Mouse (Mus musculus) brain, adult 2 months (tissue): ENCODE results near the gene Susd2.

Experiments
- DNase-seq: peaks from one replicate; pipeline ENCODE4 v3.0.0; 2011; ENCODE audit warnings: low read depth, low spot score

Susd2 gene

DNA sequence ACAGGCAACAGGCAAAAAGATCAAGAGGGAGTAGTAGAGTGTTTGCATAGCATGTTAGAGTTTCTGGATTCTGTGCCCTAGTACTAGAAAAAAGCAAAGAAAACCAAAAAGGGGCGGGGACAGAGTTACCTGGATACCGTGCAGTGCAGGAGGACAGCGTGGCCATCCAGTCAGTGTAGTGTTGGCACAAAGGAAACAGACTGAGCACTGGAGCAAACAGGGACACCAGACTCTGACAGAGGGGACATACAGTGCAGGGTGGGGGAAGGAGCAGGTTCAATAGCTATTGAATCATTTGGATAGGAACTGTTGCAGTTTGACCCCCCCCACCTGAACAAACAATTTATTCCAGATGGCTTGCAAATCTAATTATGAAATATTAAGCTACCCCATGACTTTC, 16.8 kb downstream of the Susd2 start:
- no peak for DNase-seq

DNA sequence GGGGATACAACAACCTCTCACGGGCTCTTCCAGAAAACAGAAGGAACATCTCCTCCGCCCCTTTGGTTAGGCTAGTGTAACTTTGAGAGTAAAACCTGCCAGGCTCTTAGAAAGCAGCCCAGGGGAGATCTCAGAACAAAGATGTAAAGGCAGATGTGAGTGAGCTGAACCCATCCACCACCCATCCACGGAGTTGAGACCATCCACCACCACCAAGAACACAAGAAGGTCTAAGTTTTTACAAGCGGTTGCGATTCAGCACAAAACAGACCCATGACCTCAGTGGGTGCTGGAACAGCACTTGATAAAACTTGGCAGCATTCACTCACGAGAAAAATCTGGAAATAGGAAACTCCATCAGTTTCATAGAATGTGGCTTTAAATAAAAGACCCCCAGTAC, 17.9 kb downstream of the Susd2 start:
- DNase-seq, result no peak

DNA sequence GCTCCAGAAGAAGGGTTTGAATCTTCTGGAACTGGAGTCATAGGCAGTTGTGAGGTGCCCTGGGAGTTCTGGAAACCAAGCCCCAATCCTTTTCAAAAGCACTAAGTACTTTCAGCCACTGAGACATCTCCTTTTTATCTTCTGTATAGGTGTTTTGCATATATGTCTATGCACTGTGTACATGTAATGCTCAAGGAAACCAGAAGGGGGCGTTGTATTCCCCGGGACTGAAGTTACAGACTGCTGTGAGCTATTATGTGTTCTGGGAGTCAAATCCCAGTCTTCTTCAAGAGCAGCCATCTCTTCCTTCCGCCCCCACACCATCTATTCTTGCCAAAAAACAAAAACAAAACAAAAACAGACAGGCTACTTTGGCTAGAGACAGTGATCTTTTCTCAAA, 23.0 kb downstream of the Susd2 start:
- DNase-seq, result no peak

DNA sequence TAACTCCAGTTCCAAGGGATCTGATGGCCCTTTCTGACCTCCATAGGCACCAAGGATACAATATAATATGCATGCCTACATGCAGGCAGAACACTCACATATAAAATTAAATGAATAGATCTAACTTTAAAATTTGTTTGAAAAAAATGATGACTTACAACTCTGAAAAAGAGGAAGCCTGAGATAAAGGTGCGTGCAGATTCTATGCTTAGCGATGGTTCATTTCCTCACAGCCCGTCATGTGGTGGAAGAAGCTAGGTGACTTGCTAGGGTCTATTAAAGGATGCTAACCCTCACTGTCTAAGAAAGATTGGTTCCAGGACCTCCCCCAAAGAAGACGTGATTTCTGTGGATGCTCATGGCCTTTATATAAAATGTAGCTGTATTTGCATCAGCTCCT, 27.8 kb downstream of the Susd2 start:
- no peak for DNase-seq

DNA sequence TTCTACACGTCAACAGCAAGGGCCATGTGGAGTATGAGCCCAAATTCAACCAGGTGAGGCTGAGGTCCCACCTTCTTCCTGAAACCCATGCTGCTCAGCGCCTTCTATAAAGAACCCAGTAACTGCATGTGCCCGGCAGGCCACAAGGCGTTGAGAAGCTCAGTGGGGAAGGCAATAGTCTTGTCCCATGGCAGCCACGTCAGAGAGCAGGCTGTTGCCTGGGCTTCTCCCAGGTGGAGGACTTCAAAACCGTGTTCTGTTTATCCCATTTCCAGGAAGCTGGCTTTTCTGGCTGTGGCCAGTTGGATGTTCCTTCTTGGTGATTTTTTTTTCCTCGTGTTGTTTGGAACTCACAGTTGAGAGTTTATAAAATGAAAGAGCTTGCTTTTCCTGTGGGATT, 33.3 kb downstream of the Susd2 start:
- DNase-seq, result no peak

DNA sequence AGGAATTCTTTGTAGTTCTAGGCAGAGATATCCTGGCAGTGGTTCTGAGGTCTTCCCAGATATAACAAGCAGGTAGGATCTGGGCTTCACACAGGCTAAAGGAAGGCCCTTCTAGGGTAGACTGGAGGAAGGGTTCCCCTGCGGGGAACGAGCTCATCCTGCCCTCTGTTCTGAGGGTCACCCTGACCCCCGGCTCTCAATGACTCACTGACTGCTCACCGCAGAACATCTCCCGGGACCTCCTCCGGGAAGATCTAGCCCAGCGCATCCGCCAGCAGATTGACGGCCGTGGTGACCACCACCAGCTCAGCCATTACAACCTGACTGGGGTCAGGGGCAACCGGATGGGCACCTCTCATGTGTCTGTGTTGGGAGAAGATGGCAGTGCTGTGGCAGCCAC, 34.8 kb downstream of the Susd2 start:
- no peak for DNase-seq

DNA sequence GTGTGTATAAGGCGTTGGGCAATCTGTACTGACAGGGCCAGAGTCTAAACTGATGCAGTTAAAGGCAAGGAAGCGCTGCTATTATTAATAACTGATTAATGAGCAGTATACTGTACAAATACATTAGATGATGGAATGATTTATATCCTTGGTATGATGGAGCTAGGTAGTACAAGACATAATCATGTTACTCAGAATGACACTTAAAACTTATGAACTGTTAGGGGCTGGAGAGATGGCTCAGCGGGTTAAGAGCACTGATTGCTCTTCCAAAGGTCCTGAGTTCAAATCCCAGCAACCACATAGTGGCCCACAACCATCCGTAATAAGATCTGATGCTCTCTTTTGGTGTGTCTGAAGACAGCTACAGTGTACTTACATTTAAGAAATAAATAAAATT, 36.6 kb downstream of the Susd2 start:
- no peak for DNase-seq

DNA sequence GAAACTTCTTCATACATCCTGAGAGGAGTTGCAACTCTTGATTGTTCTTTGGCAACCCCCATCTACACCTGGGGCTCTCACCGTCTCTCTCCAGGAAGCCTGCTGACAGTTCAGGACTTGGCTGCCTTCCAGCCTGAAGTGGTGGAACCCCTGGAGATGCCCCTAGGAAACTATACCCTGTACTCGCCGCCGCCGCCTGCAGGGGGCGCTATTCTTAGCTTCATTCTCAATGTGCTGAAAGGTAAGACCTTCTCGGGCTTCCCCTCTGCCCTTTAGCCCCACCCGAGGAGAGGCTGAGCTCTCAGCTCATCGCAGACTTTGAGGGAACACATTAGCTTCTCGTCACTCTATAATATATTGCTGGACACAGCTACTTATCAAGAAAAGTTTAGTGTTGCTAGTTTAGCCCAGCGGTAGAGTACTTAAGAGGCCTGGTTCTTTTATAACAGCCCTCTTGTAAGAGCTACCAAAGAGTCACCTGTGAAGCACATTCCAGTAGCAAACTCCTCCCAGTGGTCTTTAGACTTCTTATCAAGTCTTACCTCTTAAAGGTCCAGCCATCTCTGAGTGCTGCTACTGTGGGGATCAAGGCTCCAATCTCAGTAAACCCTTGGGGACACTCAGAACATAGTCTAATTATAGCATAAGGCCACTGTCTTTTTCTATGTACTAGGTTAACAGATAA, 38.5 kb downstream of the Susd2 start:
- DNase-seq, result no peak

DNA sequence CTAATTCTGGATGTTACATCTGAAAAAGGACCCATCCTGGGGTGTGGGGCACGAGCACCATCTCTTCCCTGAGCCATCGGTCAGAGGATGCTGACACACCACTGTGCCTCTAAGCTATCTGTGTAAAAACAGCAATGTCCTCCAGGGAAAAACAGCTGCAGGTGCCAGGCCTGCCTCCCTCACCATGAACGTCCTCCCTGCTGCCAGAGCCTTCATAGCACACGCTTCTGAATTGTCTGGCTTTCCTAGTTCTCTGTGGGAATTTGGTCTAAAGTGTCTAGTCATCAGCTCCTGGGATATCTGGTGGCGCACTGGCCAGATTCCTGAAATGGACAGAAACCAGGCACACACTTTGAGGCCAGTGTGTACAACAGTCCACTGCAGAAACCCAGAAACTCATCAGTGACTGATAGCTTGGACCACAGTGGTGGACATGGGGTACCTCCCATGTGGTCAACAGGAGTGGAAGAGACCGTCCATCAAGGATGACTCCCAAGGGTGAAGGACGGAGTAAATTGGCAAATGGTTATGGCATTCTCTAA, 43.5 kb downstream of the Susd2 start:
- DNase-seq, result no peak

DNA sequence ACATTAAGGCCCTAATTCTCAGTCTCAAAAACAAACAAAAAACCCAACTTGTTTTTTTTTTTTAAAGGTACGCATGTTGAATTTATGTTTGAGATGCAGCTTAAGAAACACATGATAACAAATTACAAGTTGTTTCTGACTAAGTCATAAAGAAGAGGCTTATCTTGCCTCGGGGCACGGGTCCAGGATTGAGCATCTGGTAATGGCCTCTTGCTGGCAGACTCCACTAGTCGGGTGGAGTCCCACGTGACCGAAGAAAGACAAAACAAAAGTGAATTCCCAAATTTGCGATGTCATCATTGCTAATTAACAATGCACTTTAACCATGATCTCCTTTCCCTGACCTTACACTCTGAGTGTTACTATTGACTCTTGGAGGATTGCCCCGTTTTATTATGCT, 47.8 kb downstream of the Susd2 start:
- peak; percentile 23 for DNase-seq

DNA sequence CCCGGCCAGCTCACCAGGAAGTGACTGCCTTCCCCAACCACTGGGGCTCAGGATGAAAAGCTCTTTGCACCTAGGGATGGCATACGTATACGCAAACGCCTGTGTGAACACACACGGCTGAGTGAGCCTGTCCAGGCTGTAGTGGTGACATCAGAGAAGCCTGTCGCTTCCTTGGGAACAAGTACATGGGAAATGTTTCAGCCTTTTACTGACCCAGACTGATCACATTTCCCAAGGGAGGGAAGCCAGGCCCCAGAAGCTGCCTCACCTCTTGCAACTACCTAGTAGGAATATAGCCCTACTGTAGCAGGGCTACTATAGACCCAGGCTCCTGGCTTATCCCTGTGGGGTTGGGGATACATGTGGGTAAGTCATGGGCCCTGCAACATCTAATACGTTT, 51.2 kb downstream of the Susd2 start:
- no peak for DNase-seq

DNA sequence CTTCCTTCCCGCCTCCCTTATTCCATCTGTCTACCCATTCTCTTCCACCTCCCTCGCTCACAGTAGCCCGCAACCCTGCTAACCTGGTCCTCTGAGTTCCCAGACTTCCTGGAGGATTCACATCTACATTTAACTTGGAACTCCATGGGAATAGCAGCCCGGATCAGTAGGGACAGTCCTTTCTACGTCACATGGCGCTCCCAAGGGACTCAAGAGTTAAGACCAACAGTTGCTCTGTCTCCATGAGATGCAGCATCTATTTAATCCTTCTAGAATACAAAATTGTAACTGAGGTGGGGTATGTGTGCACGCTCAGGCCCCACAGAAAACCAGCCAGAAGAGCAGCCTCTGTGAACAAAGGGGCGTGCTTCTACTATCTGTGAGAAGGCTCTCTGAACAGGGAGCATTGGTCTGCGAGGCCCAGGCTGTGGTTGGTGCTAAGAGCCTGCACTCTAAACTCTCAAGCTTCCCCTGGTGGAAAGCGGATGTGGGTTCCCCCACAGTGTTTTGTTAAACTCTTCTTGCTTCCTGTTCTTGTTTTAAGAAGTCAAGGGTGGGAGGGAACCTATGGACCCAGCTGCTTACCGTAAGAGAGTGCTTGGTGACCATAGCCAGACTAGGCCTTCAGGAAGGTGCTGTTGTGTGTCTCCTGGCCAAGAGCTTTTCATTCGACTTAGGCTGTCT, 52.5 kb downstream of the Susd2 start:
- peak; percentile 49 for DNase-seq

DNA sequence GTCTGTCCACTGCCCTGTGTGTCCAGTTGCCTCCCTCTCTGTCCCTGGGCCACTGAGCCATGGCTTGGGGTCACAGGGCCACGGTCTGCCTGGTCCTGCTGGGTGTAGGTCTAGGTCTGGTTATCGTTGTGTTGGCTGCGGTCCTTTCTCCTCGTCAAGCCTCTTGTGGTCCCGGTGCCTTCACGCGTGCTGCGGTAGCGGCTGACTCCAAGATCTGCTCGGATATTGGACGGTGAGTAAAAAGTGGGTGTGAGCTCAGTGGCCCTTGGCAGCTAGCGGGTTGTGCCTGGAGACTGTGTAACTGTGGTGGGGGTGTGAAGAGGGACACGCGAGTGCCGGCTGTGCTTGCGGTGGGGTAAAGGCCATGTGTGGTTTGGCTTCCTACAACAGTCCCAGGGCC, 54.2 kb downstream of the Susd2 start:
- DNase-seq, result no peak

DNA sequence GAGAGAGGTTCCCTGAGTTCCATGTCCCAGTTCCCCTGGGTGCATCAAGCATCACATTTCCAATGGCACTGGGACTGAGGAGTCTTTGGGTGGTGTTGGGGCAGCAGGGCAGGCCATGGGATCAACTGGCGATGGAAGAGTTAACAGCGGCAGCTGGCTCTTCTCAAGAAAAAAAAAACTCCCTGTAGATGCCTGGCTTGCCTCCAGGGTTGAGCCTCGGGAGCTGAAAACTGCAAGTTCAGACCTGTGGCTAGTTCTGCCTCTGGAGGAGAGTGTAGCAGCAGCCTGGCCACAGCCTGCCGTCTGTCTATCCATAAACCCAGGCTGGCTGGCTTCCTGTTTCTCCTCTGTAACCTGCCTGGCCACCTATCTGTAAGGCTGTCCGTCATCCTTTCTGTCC, 54.7 kb downstream of the Susd2 start, which contains the start of gene Ggt5:
Gene Ggt5 (plus strand): TSS at position 212 of the 400 bp plus-strand sequence.
- DNase-seq, result peak; percentile 37

DNA sequence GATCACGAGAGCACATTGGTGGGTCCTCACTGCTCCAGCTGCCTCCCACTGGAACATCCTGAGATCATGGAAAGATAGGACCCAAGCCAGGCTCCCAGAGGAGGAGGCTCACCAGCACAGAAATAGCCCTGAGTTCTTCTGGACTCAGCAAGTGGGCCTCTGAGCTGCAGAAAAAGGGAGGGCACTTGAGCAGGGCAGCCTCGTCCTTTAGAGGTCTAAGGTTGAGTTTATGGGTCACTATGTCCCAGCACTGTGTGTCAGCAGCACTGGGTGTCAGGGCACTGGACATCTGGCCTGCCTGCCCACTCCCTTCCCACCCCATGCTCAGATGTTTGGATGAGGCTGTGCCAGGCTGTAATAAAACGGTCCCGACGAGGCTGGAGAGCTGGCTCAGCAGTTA, 55.5 kb downstream of the Susd2 start:
- DNase-seq, result no peak

DNA sequence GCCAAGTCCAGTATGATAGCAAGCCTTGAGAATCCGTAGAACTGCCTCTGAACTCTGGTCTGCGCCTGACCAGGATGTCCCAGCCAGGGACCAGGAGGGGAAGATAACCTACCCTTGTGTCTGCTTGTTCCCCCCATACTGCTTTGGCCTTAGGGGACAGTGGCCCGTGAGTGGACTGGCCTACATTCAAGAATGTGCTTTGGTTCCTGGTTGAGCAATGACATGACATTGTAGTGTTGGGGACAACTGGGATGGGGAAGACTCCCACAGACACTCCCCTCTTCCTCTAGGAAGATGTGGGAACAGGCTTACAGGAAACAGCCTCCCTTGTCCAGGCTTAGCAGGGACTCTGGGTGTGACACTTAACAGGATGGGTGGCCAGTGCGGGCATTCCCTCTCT, 56.0 kb downstream of the Susd2 start:
- DNase-seq, result no peak
